Comparison of ENCODE assay signal across 15 mouse cellular contexts in the genomic region with DNA sequence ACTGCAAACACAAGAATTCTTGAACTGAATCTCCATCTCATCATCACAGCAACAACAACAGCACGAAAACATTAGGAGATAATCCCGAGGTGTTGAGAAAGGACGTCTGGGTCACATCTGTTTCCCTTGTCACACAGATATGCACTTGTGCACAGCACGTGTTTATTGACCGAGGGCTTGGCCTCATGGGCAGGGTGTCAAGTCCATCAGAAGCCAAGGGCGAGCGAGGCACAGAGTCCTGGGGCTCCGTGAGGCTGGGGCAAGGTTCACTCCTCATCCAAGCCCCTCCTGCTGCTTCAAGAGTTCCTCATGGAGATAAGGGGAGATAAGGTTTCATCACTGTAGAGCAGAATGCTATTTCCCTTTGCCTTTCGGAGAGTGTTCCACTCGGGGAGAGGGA.
DNase-seq lines count a peak whose midpoint lies in the region; ATAC-seq lines count a peak whose summit lies in the region.
"Had no signal": no experiment of that assay in that cellular context is flagged by ENCODE, and none has a peak within 500 bp of the region (broad histone marks: within the 10 kb centered on the region; RNA-seq: fewer than 3 reads in every experiment).

No protein-coding gene starts in this region.

- H3K9ac ChIP-seq in midbrain, embryonic 11.5 days (ENCODE audit: low read length), result no peak overlapping the region
- H3K9ac ChIP-seq: limb, embryonic 12.5 days; lung, embryonic 15.5 days had no signal

- no peak overlapping the region for H3K27ac ChIP-seq in midbrain, embryonic 11.5 days (ENCODE audit: low read depth, low read length)
- H3K27ac ChIP-seq: limb, embryonic 12.5 days; lung, embryonic 15.5 days; midbrain, embryonic 10.5 days had no signal

- H3K4me3 ChIP-seq in midbrain, embryonic 11.5 days (ENCODE audit: low read depth, low read length), result no peak overlapping the region
- H3K4me3 ChIP-seq: limb, embryonic 12.5 days; lung, embryonic 15.5 days; midbrain, embryonic 10.5 days had no signal

- peak; percentile 14 for DNase-seq in embryo, embryonic 10.5 days (ENCODE audit: low spot score)
- no peak for DNase-seq in embryo, embryonic 11 days
- DNase-seq in kidney, adult 8-10 months, result peak; percentile 31 to 44
- DNase-seq in kidney, postnatal 4 days, result no peak
- DNase-seq in heart, postnatal 10 days, result peak; percentile 61 to 63
- peak; percentile 14 for DNase-seq in kidney, postnatal 14 days
- DNase-seq in midbrain, embryonic 11.5 days (ENCODE audit: low spot score, missing footprints), result no peak
- no peak for DNase-seq in right cerebral cortex, postnatal 25 days
- DNase-seq: cerebellum, adult 11 months; layer of hippocampus, postnatal 36 days; spleen, adult 18-20 months had no signal

- 65% methylated on average over 10 of the region's 10 CpGs for WGBS in midbrain, embryonic 11.5 days

- intact Hi-C loops in heart, postnatal 10 days (cut with DNase I), result no loop called here

- no peaks in the 10 kb centered on the region for H3K36me3 ChIP-seq in midbrain, embryonic 11.5 days (ENCODE audit: control insufficient read depth, insufficient read depth, low read length)
- H3K36me3 ChIP-seq: limb, embryonic 12.5 days; lung, embryonic 15.5 days; midbrain, embryonic 10.5 days had no signal

- ATAC-seq in midbrain, embryonic 11.5 days (ENCODE audit: low FRiP score), result no peak
- ATAC-seq: inflammation-experienced regulatory T-cells, adult 6 months had no signal

- H3K9me3 ChIP-seq in midbrain, embryonic 11.5 days (ENCODE audit: control insufficient read depth, low read length), result no peaks in the 10 kb centered on the region
- H3K9me3 ChIP-seq: limb, embryonic 12.5 days; lung, embryonic 15.5 days; midbrain, embryonic 10.5 days had no signal

- H3K27me3 ChIP-seq in midbrain, embryonic 11.5 days (ENCODE audit: control insufficient read depth, insufficient read depth, low read length), result no peaks in the 10 kb centered on the region
- H3K27me3 ChIP-seq: limb, embryonic 12.5 days; lung, embryonic 15.5 days had no signal

- H3K4me2 ChIP-seq in midbrain, embryonic 11.5 days, result no peak overlapping the region
- H3K4me2 ChIP-seq: limb, embryonic 12.5 days; lung, embryonic 15.5 days had no signal

- H3K4me1 ChIP-seq in midbrain, embryonic 11.5 days (ENCODE audit: control insufficient read depth, insufficient read depth, low read length), result no peaks in the 10 kb centered on the region
- H3K4me1 ChIP-seq: lung, embryonic 15.5 days; midbrain, embryonic 10.5 days had no signal

Comparison
In these comparisons a context has a peak if more than half of its experiments do, and no peak if none do; other contexts are left out.
1. DNase-seq: peak in embryo, embryonic 10.5 days (single experiment), kidney, adult 8-10 months (2 of 2), heart, postnatal 10 days (2 of 2) and kidney, postnatal 14 days (single experiment); none in embryo, embryonic 11 days (single experiment), kidney, postnatal 4 days (0 of 2), midbrain, embryonic 11.5 days (single experiment) and right cerebral cortex, postnatal 25 days (single experiment).